Mouse (Mus musculus): ENCODE results near the gene Bckdha.

- no peak for TF ChIP-seq CTCF (IDR thresholded peaks at IDR 0.05; ENCODE audit: low read depth)
- TF ChIP-seq EP300 (IDR thresholded peaks at IDR 0.05; ENCODE audit: low read depth), result no peak
Observed at GRCm38 (mm10) chr7:25611501-25611900, 47.3 kb downstream of the Bckdha start.

Measured in liver, embryonic 14.5 days (tissue).